Mouse (Mus musculus) gastrocnemius, adult 2 months (tissue): ENCODE measurements at regions not wholly inside any gene's neighbourhood (a gene's known extent, or its start where the extent isn't known, plus 50 kb on each side); places are given as distances from the start of the nearest gene placed in this dataset.

Experiments
- DNase-seq: peaks from one replicate; pipeline ENCODE4 v3.0.0; 2022
- H3K27ac ChIP-seq: fragments of 200-600 bp; 2 replicates; pipeline ENCODE4 v1.8.1; 2022; ENCODE audit warnings: mild to moderate bottlenecking
- H3K4me3 ChIP-seq: fragments of 200-600 bp; 2 replicates; pipeline ENCODE4 v1.8.1; 2022; ENCODE audit warnings: mild to moderate bottlenecking, moderate library complexity
- CTCF ChIP-seq: fragments of 200-600 bp; IDR thresholded peaks from 2 replicates; pipeline ENCODE4 v1.8.1; 2022; ENCODE audit warnings: antibody characterized with exemption, mild to moderate bottlenecking, moderate library complexity
- intact Hi-C: fragments of 180-260 bp; cut with DNase I; formaldehyde crosslinking; loops from one replicate; pipeline ENCODE4 v1.15.1; 2025

DNA sequence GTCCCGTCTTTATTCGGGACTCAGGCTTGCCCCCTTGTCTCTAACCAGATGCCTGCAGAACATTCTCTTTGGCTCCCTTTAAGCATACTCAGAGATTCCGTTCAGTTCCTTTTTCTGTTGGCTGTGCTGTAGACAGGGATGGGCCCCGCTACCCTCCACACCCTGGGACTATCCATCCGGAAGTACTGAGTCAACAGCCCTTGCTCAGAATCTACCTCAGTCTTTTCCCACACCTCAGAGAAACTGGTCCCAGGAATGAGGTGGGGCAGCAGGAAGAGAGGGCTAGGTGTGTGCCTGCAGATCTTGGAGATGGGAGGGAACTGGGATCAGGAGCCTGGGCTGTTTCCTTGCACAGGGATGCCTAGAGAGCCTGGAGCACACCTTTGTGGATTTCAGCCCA is 186.1 kb upstream of the Rreb1 start:
- no peak for DNase-seq
- intact Hi-C loops = no loop called here
- Histone ChIP-seq H3K27ac (no peak overlapping the region), H3K4me3 (no peak overlapping the region)
- no peak for TF ChIP-seq CTCF

DNA sequence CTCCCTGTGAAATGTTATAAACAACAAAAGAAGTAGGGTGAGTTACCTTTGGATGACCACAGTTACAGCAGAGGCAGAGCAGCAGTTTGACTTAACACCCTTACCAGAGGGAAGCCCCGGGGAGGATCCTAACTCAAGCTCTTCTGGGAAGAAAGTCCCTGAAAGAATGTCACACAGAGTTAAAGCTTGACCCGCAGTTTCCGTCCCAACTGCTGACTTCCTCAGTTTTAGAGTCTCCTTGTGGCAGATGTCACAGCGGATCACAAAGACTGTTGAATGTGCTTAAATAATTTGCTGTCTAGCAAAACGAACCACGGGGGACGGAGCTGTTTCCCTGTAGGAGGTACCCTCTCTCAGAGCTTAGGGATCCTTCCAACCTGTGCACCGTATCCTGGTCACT is 183.0 kb upstream of the Rreb1 start:
- H3K27ac ChIP-seq = 0 out of 2 replicates have a peak overlapping the region, but pooled peaks have one; percentile 43
- H3K4me3 ChIP-seq = no peak overlapping the region
- no peak for TF ChIP-seq CTCF
- DNase-seq = no peak
- intact Hi-C loops = no loop called here

DNA sequence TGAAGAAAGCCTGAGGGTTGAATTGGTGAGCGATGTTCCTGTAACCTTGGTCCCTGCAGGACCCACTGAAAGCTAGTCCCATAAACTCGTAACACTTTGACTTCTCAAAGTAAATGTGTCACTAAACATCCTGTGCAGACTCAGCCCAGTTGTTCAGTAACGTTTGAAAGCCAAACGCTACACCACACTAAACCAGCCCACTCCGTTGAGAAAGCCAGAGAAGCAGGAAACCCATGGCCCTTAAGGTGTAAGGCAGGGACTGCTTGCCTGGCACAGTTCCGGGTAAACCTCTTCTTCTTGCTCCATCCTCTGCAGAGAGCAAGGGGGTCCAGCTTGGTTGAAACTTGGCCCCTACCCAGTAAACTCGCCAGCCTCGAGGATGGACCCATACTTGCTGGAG is 180.6 kb upstream of the Rreb1 start:
- H3K4me3 ChIP-seq = no peak overlapping the region
- intact Hi-C loops = no loop called here
- no peak for TF ChIP-seq CTCF
- H3K27ac ChIP-seq = no peak overlapping the region
- DNase-seq = no peak

DNA sequence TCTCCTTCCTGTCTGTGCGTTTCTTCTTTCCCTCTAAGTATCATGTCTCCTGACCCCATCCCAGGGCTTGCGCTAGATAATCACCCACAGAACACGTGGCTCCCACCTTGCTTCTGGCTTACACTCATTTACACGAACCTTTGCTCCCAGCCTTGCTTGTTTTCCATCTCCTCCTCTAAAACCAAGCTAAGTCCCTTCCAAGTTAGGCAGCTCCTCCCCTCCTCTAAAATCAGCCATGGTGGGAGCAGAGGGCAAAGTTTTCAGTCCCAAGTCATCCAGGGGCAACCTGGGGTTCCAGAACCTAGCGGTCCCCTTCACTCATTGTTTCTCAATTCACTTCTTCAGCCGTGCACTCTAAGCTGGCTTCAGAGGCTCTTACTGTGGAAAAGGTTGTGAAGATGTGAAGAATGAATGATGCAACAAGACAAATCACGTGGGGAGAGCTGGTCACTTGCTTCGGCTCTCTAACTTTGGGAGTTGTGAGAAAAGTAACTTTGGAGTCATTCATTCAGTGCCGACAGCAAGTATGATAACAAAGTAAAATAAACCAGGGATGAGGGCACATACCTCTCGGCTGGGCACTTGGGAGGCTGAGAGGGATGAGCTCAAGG is 179.9 kb upstream of the Rreb1 start:
- Histone ChIP-seq H3K4me3 (no peak overlapping the region), H3K27ac (no peak overlapping the region)
- DNase-seq = no peak
- no peak for TF ChIP-seq CTCF
- intact Hi-C loops = no loop called here

DNA sequence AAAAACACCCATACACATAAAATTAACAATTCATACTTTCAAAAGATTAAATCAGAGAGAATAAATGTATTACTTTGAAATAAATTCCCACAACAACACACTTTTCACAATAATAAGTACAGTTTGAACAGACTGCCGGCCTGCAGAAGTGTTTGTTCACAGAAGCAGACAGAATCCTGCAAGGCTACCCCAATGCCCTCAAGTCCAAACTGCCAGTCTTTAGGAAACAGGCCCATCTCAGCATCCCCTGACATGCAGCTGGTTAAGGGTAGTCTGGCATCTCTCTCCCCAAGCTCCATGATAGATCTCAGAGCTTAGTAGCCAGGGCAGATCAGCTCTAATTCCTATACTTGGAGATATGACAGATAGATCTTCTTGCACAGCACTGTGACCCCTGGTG is 178.5 kb upstream of the Rreb1 start:
- intact Hi-C loops = no loop called here
- Histone ChIP-seq H3K27ac (no peak overlapping the region), H3K4me3 (no peak overlapping the region)
- TF ChIP-seq CTCF = no peak
- no peak for DNase-seq

- intact Hi-C loops = no loop called here
- TF ChIP-seq CTCF = no peak
- Histone ChIP-seq H3K27ac (no peak overlapping the region), H3K4me3 (no peak overlapping the region)
- DNase-seq = no peak
Measured at GRCm38 (mm10) chr13:37600172-37600571, 178.0 kb upstream of the Rreb1 start.

- Histone ChIP-seq H3K27ac (no peak overlapping the region), H3K4me3 (no peak overlapping the region)
- intact Hi-C loops = no loop called here
- DNase-seq = no peak
- no peak for TF ChIP-seq CTCF
Measured at GRCm38 (mm10) chr13:37601068-37601467, 177.1 kb upstream of the Rreb1 start.

DNA sequence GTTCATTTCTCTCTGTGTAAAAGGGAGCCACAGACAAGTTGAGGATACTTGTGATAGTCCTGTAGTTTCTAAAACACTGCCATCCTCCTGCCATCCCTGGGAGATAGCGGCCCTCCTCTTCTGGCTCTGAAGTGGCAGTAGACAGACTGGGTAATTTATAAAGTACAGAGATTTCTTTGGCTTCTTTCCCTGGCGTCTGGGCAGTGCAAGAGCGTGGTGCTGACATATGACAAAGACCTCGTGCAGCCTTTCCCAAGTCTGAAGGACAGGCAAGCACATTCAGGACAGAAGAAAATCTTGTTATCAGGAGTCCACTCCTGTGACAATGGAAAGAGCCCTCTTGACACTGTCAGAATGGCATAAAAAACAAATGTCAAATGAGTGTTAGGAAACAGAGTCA is 175.9 kb upstream of the Rreb1 start:
- Histone ChIP-seq H3K27ac (peak overlapping the region; percentile 50), H3K4me3 (no peak overlapping the region)
- no peak for TF ChIP-seq CTCF
- intact Hi-C loops = no loop called here
- DNase-seq = no peak

DNA sequence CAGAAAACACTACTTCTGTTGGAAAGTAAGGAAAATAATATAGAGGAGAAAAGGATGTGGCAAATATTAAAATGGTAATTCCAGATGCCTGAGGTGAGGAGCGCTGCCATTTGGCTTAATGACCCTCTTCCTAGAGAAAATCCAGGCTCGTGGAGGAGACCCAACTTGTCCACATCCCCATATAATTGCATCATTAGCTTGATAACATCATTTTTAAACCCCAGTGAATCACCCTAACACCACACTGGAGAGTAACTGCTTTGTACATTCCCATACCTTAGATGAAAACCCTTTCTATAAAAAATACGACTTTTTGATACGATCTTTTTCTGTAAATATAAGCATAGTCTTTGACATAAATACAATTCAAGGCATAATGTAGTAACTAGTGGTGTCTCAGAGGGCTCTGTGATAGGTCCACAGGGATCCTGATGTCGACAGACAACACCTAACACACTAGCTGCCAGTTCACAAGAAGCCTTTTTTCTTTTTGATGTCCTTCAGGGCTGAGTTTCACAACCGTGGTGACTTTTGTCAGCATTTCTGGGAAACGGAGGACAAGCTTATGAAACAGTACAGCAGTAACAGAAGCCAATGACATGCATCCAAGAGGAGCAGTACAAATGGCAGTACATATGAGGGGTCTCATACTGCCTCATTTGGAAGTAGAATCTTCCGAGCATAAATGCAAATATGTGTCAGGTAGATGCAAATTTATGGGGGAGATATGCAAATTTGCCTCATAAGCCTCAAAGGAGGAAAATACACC is 174.8 kb upstream of the Rreb1 start:
- no peak for DNase-seq
- TF ChIP-seq CTCF = no peak
- no peak overlapping the region for H3K27ac ChIP-seq
- intact Hi-C loops = no loop called here
- no peak overlapping the region for H3K4me3 ChIP-seq

DNA sequence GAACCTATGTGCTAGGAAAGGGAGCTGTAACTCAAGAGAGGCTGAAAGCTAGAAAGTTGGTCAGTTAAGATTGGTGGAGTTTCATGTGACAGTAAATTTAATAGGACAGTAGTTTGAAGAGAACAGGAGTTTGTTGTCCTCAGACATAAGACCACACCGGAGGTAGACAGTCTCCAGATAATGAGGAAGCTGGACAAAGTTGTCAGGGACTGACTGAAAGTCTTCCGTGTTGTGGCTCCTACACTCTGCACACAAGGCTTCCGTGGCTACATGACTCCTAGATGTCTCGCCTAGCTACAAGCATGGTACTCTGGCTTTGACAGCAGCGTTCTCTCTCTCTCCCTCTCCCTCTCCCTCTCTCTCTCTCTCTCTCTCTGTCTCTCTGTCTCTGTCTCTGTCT is 171.9 kb upstream of the Rreb1 start:
- no peak overlapping the region for H3K27ac ChIP-seq
- intact Hi-C loops = no loop called here
- no peak for TF ChIP-seq CTCF
- no peak overlapping the region for H3K4me3 ChIP-seq
- DNase-seq = no peak

DNA sequence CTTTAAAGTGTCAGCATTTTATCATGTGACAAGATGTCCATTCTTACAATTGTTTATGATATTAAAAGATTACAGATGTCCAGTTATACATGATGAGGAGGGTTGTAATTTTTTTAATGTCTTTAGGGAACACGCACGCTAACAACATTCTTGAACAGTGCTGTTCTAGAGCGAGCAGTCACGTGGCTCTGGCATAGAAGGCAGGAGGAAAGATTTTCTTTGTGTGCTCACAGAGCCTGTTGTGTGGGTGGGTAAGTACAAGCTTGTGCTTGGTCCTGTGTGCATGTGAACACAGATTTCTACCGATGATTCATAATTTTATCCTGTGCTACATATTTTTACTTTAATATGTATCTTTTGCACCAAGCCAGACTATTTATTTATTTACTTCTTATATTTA is 169.1 kb upstream of the Rreb1 start:
- no peak for DNase-seq
- no peak overlapping the region for H3K4me3 ChIP-seq
- no peak for TF ChIP-seq CTCF
- no peak overlapping the region for H3K27ac ChIP-seq
- intact Hi-C loops = no loop called here

GRCm38 (mm10) chr13:37611387-37611786 is 166.8 kb upstream of the Rreb1 start:
- intact Hi-C loops = no loop called here
- DNase-seq = no peak
- no peak overlapping the region for H3K27ac ChIP-seq

GRCm38 (mm10) chr13:37617015-37617414 is 161.2 kb upstream of the Rreb1 start:
- Histone ChIP-seq H3K4me3 (no peak overlapping the region), H3K27ac (no peak overlapping the region)
- no peak for TF ChIP-seq CTCF
- intact Hi-C loops = no loop called here
- DNase-seq = no peak

More at GRCm38 (mm10) chr13:37611387-37611786, 166.8 kb upstream of the Rreb1 start:
- H3K4me3 ChIP-seq = no peak overlapping the region
- TF ChIP-seq CTCF = no peak
